Mouse (Mus musculus) subcutaneous adipose tissue, adult 2 months (tissue): Measurements from ENCODE around the gene D430042O09Rik. TPM values are rescaled to one million over a fixed set of nuclear protein-coding genes. Genes with fewer than 3 reads are reported as not detected.

Experiments
- polyA plus RNA-seq: library from polyadenylated mRNA; depleted of rRNA; stranded (reverse); fragments of >200 nt; gene quantifications from 2 replicates; pipeline ENCODE4 v1.2.3, GENCODE M21; 2012; ENCODE audit warnings: low replicate concordance; rRNA removed

Gene D430042O09Rik
- polyA plus RNA-seq: 13.7 and 19.4 TPM in 2 replicates

GRCm38 (mm10) chr7:125707593-125708022, at the start of gene D430042O09Rik, which contains the start of gene Gtf3c1:
TSS of gene D430042O09Rik (plus strand) at chr7:125707888.
TSS of gene Gtf3c1 (minus strand) at chr7:125707780.

Other genes starting within 250 kb of the D430042O09Rik start
- gene Nsmce1, start 216.3 kb upstream of the D430042O09Rik start, polyA plus RNA-seq: 40.6 and 55.3 TPM in 2 replicates
- 47.7 and 117 TPM in 2 replicates for gene Il4ra, start 155.8 kb upstream of the D430042O09Rik start, polyA plus RNA-seq
- gene Il21r, start 104.5 kb upstream of the D430042O09Rik start, polyA plus RNA-seq: 1.4 and 6.0 TPM in 2 replicates
- gene Gtf3c1, start 108 bp upstream of the D430042O09Rik start, polyA plus RNA-seq: 37.3 and 50.7 TPM in 2 replicates